Mouse (Mus musculus) kidney, adult 9 months (tissue): ENCODE measurements around the gene Spp2.
"Not testable (repeated sequence)": the region's sequence is repeated elsewhere in the genome, so short reads cannot be mapped to it uniquely, and the experiment has no call there.

ENCODE experiments used
- DNase-seq: peaks from one replicate; pipeline ENCODE4 v3.0.0; 2022

Gene Spp2

DNA sequence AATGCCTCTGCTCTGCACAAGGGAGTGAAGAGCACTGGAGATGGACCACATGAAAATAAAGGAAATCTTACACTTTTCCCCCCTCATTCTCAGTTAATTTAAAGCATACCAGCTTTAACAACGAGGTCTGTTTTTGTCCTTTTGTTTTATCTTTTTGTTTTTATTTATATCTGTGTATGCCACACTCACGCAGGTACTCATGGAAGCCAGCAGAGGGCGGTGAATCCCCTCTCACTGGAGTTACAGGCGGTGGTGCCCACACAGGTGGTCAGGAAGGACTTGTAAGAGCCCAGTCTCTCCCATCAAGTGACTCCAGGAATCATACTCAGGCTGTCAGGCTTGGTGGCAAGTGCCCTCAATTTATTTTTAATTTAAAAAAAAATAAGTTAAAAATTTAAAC, 27.3 kb downstream of the Spp2 start:
- DNase-seq = no peak

DNA sequence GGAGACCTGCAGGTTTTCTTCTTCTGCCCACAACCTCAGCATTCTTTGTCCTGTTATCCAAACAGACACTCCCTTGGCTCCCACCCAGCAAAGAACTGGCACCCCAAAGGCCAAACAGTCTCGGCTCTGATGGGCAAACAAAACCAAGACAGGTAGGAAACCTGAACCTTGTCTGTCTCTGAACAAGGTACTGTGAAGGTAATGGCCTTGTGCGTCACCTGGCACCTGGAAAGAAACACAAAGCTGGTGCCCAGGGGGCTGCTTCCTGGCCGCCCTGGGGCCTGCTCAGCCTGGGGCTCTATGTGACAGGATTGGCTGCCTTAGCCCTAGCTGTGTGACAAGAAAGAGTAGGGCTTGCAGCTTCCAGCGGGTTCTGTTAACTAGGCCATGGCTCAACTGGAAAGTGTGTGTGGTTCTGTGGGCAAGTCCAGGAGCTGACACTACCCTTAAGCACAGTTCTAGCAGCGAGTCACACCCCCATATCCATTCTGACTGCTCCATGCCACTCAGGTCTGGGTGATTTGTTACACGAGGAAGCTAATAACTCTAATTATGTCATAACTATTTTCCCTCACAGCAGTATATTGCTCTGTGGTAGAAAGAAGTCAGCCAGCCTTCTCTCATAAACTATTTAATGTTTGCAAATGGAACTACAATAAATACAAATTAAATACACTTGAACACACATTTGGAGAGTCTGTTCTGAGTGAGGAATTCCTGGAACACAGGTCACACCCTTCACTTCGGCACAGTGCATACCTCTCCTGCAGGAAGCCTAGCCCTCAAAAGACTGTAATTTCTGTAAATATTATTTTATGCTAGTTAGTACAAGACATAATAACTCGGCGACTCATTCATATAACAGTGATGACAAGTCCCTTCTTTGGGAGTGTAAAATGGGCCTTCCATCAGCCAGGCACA, 30.7 kb downstream of the Spp2 start:
- no peak for DNase-seq

DNA sequence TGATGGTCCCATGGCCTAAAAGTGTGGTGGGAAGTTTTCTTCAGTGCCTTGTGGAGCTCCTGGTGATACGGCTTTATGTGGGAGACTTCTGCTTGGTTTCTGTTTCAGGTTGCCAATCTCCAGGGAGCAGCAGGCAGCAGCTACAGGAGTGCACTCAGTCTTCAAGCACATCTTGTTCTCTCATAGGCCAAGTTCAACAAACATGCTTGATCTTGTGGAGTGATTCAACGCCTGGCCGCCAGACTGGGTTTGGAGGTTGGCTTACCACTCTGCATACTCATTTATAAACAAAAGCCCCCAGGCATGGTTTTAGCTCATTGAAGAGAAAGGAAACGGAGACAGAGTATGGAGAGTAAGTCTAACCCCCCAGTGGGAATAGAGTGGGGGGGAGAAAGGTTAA, 36.6 kb downstream of the Spp2 start:
- no peak for DNase-seq

DNA sequence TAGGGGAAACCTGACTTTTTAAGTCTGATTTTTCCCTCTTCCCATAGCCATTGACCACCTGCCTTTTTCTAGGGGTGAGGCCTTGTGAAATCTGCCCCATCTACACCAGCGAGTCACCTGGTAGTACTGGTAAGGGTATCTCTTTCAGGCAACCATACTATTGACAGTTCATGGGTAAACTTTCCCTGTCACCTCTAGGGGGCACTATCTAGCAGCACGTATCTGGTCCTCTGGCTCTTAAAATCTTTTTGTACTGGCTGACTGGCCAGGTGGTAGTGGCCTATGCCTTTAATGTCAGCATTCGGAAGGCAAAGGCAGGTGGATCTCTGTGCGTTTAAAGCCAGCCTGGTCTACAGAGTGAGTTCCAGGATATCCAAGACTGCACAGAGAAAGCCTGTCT, 38.6 kb downstream of the Spp2 start:
- peak; percentile 35 for DNase-seq

DNA sequence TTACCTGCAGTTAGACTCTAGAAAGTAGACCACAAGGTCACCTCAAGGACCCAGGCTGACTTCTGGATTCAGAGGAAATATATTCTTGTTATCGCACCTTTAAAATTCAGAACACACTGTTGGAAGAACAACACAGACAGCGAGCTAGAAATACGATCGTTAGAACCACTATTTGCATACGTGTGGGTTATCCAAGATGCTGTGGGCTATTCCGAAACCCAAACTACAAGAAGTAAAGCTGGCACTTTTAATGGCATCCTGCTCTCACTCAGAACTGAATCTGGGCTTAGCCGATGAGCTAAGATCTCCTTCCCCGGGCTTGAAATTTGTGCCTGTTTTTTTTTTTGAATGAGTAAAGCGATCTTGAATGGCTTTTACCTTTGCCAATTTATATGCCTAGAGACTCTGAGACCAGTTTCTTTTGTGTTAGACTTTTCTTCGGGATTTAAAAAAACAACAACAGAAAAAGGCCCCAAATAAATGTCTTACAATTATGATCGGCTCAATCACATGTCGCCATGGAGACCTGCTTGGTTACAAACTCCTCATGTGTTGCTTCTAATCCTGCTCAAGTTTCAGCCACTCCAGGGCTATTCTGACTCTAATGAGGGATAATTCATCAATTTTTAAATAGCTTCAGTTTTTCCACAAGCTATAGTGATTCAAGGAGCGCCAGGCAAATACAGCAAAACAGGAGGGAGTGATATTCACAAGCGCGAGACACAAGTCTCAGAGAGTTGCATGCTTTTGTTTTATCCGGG, 39.7 kb downstream of the Spp2 start:
- DNase-seq = no peak

DNA sequence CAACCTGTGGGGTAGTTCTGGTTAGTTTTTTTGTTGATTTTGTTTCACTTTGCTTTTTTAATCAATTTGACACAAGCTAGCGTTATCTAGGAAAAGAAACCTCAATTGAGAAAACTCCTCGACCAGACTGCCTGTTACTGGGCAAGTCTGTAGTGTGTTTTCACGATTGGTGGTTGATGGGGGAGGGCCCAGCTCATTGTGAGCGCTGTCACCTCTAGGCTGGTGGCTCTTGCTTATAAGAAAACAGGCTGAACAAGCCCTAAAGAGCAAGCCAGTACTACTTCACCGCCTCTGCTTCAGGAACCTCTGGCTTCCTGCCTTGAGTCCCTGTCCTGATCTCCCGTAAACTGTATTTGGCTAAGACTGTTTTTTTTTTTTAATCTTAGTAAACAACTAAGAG, 40.7 kb downstream of the Spp2 start:
- DNase-seq = peak; percentile 42

DNA sequence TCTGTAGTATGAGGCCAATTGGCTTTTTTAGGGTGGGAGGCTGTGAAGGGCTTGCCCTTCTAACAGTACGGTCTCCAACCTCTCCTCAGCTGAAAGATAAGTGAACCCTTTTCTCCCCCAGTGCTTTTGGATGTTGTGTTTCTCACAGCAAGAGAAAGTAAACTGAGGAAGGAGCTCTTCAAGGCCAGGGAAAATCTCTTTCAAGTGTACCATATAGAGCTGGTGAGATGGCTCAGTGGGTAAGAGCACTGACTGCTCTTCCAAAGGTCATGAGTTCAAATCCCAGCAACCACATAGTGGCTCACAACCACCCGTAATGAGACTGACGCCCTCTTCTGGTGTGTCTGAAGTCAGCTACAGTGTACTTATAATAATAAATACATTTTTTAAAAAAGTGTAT, 41.3 kb downstream of the Spp2 start:
- not testable (repeated sequence) for DNase-seq

DNA sequence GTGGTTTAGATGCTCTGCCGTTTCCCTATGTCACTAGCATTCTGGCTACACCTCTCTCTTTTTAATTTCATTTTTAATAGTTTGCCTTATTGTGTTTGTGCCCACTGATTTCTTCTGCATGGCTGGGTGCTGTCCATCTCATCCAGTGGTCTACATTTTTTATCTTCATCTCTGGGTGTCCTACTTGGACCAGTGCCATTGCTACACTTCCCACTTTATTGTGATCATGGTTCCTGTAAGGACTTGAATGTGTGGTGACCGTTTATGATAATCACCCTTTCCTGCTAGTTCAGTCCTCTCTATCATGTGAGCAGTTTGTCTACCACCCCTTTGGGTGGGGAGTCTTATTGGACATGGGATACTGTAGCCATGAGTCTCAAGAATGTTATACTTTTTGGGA, 43.0 kb downstream of the Spp2 start:
- DNase-seq = no peak

DNA sequence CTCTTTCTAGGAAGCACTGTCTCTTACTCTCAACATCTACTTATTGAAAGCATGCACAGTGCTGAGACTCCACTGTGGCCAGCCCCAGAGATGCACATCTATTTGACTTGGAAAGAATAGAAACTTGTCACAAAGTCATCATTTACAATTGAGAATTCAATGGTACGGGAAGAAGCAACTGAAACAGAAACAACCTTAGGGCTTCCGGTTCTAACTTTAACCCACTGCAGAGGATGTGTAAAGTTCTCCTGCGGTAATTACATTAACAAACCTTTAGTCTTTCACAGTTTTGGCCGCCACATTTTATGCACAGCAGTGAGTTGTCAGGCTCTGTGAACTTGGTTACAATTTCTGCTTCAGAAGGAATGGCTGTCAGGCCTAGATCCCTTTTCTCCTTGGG, 43.9 kb downstream of the Spp2 start:
- no peak for DNase-seq

DNA sequence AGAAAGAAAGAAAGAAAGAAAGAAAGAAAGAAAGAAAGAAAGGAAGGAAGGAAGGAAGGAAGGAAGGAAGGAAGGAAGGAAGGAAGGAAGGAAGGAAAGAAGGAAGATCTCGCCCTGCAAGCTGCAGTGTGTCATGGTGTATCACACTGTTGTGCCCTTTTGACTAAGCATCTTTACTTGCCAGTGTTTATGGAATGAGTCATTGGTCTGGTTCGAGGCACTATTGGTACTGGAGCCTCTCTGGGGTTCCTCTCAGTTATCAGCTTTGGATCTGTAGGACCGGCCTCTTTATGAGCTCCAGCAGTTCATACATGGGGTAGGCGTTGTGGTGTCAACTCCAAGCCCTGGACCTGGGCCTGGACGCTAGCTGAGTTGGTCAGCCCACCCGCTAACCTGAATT, 45.4 kb downstream of the Spp2 start:
- no peak for DNase-seq

DNA sequence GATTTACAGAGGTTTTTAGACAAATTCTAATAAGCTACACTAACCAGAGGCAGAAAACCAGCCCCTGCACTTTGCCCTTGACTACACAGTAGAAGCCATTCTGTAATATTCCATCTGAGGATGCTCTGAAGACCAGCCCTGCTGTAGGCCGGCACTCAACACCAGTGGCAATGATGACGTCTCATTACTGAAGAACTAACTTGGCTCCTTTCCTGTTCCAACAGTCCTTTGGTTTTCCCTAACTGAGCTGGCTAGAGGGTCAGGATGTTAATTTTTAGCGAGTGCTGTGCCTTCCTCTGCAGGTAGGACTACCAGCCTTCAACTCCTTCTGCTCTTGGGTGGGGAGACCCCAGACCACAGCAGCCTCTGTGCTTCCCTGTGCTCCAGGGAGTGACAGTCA, 47.9 kb downstream of the Spp2 start:
- DNase-seq = peak; percentile 64

DNA sequence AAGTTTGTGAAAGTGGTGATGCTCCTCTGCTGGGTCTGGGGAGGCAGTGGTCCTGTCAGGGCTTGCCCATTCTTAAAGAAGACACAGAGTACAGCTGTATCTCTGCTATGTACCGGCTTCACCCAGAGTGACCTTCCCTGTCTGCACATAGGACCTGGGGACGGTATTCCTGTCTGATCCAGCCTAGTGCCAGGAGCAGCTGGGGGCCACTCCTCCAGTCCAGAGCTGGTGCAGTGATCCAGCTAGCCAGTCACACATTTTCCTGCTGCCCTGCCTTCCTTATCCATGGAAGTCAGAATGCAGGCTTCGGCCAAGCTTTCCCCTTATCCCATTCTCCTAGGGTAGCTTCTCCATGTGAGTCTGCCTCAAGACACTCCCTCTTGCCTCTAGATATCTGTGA, 49.0 kb downstream of the Spp2 start:
- DNase-seq = peak; percentile 40

DNA sequence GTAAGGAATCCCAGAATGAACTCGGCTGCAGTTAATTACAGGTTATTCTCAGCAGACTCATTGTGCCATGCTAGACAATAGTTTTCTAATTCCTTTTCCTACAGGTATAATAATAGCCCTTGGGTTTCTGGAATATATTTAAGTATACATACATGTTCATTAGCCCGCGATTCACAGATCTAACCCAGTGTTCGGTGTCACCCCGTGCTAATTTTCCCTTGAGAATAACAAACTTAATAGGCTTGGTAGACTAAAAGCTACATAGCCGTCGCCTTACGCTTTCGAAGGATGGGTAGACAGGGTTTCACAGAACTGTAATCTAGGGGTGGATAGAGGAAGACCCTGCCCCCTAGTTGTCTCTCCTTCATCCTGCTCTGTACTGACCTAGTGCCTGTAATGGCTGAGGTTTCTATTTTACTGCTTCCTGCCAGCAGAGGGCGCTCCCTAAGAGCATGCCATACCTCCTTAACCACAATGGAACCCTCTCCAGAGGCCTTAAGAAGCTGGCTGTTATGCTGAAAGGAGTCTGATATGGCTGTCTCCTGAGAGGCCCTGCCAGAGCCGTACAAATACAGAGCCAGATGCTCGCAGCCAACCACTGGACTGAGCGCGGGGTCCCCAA, 49.8 kb downstream of the Spp2 start:
- DNase-seq = peak; percentile 76

DNA sequence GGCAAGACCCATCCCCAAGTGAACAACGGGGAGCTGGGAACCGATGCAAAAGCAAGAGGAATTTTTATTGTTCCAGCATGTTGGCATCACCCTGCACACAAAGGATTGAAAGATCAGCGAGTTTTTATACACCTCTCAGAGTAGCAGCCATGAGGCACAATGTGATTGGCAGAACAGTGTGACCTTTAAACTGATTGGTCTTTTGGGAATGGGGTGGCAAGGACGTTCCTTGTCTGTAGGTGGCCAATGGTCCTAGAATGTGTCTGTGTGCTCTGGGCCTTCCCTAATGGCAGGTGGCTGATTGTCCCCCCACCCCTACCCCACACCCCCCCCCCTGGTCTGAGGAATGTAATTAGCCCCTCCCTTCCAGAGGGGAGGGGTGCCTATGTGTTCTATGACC, 52.4 kb downstream of the Spp2 start:
- no peak for DNase-seq

DNA sequence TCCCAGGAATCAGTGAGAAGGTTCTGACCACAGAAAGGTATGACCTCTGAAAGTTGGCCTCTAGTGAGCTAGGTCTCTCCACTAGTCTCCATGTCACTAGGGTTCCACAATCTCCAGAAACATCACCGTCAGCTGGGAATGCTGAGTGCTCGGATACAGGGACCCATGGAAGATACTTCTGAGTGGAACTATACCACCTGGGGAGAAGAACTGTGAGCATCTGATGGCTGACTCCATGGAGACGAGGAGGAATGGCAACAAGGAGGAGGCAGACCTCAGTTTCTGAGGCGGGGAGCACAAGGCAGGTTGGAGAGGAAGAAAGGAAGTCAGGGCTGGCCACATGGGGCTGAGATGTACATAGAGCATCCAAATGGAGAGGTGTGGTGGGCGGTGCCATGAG, 52.9 kb downstream of the Spp2 start:
- DNase-seq = no peak

DNA sequence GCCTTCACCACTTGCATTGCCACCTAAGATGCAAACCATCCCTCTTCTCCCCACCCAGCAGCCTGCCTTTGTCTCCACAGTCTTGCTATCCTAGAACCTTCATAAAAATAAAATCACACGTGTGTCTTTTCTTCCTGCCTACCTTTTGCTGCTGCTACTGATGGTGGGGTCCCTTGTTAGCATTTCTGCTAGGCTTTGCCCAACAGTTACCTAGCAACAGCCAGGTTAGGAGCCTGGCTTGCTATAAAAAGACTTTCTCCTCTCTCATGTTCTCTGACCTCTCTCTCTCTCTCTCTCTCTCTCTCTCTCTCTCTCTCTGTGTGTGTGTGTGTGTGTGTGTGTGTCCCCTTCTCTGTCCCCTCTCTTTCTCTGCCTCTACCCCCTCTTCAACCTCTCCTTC, 54.3 kb downstream of the Spp2 start:
- no peak for DNase-seq

DNA sequence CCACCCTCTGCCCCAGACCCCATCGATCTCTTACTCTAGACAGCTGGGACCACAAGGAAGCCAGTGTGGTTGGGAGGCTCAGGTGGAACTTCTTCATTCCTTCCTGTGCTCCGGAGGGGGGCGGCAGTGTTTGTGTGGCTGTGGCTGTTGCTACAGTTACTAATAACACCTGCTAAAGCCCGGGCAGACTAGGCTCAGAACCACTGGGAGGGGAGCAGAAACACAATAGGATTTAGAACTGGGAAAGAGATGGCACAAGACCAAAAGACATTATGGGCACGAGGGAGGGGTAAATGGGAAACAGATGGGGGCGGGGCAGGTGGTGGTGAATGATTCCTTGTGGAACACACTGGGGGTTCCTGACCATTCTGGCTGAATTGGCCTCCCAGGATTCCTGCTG, 55.7 kb downstream of the Spp2 start:
- peak; percentile 24 for DNase-seq

DNA sequence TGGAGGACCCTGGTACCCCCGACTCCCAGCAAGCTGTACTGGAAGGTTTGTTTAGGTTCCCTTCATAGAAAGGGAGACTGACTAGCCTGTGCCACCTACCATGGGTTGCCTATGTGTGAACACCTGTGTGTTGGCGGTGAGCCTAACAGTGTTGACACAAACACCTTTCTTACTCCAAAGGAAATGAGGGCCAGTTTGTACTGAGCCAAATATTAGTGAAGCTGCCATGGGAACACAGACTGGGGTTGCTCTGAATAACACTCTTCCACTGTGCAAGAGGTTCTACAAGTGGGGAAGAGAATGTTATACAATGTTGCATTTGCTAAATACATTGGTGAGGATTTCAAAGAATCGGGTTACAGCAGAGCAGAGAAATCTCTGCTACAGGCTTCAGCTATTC, 56.5 kb downstream of the Spp2 start:
- no peak for DNase-seq

DNA sequence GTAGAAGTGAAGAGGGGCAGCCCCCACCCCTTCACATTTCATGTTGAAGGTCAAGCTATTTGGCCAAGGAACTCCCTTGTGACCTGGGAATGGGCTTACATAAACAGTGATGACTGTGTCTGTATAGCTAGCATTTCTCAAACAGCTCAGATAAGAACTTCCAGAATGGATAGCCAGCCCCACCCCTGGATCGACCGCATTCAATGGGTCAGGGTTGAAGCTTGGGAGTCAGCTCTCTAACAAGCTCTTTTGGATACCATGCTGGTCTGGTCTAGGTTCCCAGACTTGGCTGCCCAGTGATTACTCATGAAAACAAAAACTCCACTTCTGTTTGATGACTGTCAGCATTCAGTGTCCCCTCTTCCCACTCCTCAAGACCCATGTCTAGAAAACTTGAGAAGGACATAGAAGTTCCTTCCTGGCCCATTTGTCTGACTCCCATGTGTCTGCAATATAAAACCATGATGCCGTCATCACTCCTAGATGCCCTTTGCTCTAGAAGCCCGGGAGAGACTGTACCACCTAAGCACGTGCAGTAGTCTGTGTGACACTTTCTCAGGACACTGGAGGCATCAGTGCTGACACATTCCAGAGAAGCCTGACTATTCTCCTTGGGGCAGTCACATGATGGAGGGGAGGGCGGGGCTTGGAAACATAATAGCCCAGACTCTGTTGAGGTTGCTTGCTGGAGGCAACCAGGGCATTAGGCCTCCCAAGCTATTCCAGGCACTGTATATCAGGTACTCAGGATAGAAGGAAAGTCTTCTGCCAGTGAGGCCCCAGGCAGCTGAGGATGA, 57.5 kb downstream of the Spp2 start:
- no peak for DNase-seq

DNA sequence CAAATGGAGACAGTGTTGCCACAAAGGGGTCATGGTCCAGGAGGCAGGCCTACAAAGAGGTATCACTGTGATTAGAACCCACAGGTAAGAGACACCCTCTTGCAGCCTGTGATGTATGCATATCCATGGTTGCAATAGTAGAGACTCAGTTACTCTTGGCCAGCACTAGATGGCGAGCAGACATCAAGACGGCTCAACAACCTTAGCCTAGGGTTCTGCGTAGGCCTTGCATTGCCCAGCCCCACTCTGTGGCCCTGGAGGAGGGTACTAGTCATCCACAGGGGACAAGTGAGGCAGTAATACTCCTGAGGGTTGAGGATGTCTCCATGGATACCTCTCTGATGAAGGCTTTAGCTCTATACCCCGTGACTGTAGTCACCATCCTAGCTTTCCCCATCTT, 59.0 kb downstream of the Spp2 start:
- DNase-seq = no peak

DNA sequence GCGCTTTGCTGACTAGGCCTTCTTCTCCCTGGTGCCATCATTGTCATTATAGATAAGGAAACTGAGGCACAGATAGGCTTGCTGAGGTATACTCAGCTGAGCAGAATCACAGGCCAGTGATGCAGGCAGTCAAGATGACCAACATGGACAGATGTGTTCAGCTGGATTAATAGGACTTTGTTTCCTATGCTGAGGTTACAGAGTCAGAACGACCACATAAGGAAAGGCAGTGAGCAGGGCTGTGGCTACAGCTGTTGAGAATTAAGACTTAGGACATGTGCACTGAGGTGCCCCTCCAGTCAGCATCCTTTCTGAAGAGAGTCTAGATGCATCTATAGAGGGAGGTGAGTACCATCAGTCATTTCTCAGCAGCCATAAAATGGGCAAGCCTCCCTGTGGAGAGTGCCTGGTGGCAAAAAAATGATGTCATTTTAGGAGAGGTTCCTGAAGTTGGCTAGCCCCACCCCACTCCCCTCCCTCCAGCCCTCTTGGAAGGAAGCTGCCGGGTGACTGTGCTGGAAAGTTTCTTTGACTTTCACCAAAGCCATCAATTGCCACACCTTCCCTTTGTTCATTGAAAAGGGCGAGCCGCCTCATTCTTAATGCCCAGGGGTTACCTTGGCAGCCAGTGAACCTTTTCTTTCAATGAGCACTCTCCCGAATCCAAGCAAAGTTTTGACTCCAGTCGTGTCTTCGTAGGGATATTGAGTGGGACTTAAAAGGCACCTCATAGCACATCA, 59.7 kb downstream of the Spp2 start:
- no peak for DNase-seq

DNA sequence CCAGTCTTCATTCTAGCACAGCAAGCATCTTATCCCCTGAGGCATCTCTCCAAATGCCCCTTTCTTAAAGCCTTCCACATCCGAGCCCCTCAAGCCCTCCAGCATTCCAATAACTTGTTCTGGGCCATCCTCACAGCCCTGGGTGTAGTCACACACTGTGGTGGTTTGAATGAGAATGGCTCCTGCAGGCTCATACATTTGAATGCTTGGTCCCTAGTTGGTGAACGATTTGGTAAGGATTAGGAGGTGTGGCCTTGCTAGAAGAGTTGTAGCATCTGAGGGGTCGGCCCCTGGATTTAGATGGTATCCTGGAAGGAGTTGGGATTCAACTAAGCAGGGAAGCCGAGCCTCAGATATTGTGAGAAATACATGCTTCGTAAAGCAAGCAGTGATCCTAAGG, 61.1 kb downstream of the Spp2 start:
- no peak for DNase-seq
